Mouse (Mus musculus): ENCODE data around the gene Ddb1. TPM values are rescaled to one million over a fixed set of nuclear protein-coding genes. Genes with fewer than 3 reads are reported as not detected.
A peak's percentile ranks its signal among the peaks of the same experiment; 100 is the strongest.

The Ddb1 gene
- total and polyA plus RNA-seq, 2 experiments from 2014 or later: 137 to 298 TPM

GRCm38 (mm10) chr19:10591659-10592377 is 13.3 kb upstream of the Ddb1 start:
- Histone ChIP-seq H3K9ac (replicated peaks; ENCODE audit: low read depth, low read length) (no peak overlapping the region), H3K27ac (ENCODE audit: low read depth) (no peak overlapping the region), H3K9me3 (replicated peaks; ENCODE audit: control insufficient read depth, low read length) (no peaks in the 10 kb centered on the region), H3K27me3 (ENCODE audit: control insufficient read depth, insufficient read depth, low read length) (no peaks in the 10 kb centered on the region), H3K4me1 (ENCODE audit: control insufficient read depth, insufficient read depth) (no peaks in the 10 kb centered on the region), H3K4me3 (ENCODE audit: low read depth, low read length) (no peak overlapping the region), H3K4me2 (ENCODE audit: low read depth, low read length) (no peak overlapping the region), H3K36me3 (replicated peaks; ENCODE audit: control insufficient read depth, insufficient read depth, low read length) (peaks cover 40% of the 10 kb centered on the region)
- TF ChIP-seq CTCF (IDR thresholded peaks at IDR 0.05; ENCODE audit: low read depth): no peak
- TF ChIP-seq EP300 (IDR thresholded peaks at IDR 0.05; ENCODE audit: low read depth): no peak
- no peak for DNase-seq (ENCODE audit: low spot score)
- WGBS: 90% methylated on average over 6 of the region's 6 CpGs
- ATAC-seq (ENCODE audit: insufficient read depth, low read depth): no peak

DNA sequence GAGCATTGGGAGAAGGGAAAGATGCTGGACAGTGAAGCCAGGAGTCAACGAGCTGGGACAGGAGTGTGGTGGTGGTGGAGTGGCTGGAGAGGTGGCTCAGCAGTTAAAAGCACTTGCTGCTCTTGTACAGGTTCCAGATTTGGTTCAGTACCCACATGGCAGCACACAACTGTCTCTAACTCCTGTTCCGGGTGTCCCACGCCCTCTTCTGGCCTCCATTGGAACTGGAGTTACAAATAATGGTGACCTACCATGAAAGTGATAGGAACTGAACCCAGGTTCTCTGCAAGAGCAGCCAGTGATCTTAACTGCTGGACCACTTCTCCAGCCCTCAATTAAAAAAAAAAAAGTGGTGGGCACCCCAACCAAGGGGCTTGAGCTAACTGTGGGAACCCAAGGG is 6.9 kb upstream of the Ddb1 start:
- Histone ChIP-seq H3K9ac (replicated peaks; ENCODE audit: low read depth, low read length) (no peak overlapping the region), H3K4me1 (ENCODE audit: control insufficient read depth, insufficient read depth) (no peaks in the 10 kb centered on the region), H3K4me2 (ENCODE audit: low read depth, low read length) (no peak overlapping the region), H3K27ac (ENCODE audit: low read depth) (no peak overlapping the region), H3K36me3 (replicated peaks; ENCODE audit: control insufficient read depth, insufficient read depth, low read length) (peaks cover 25% of the 10 kb centered on the region; the same call in 1 of the 2 replicates), H3K9me3 (replicated peaks; ENCODE audit: control insufficient read depth, low read length) (no peaks in the 10 kb centered on the region), H3K4me3 (ENCODE audit: low read depth, low read length) (no peak overlapping the region), H3K27me3 (ENCODE audit: control insufficient read depth, insufficient read depth, low read length) (no peaks in the 10 kb centered on the region)
- TF ChIP-seq EP300 (IDR thresholded peaks at IDR 0.05; ENCODE audit: low read depth): no peak
- no peak for TF ChIP-seq CTCF (IDR thresholded peaks at IDR 0.05; ENCODE audit: low read depth)
- DNase-seq (ENCODE audit: low spot score) (no peak), ATAC-seq (ENCODE audit: insufficient read depth, low read depth) (no peak)
- WGBS: 29% methylated on average over 3 of the region's 3 CpGs

DNA sequence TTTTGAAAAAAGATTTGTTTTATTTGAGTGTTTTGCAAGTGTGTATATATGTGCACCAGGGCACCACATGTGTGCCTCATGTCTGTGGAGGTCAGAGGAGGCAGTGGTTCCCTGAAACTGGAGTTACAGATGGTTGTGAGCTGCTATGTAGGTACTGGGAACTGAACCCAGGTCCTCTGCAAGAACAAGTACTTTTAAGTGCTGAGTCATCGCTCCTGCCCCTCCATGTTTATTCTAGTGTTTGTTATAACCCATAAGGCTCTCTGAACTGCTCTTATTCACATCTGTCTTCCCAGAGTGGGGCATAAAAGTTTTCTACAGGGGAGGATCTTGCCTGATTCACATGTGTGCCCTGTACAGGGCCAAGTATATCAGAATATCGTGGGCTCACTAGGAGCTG is 5.5 kb upstream of the Ddb1 start:
- Histone ChIP-seq H3K36me3 (replicated peaks; ENCODE audit: control insufficient read depth, insufficient read depth, low read length) (peaks cover 25% of the 10 kb centered on the region; the same call in 1 of the 2 replicates), H3K9me3 (replicated peaks; ENCODE audit: control insufficient read depth, low read length) (no peaks in the 10 kb centered on the region), H3K4me2 (ENCODE audit: low read depth, low read length) (no peak overlapping the region), H3K4me1 (ENCODE audit: control insufficient read depth, insufficient read depth) (peaks cover 2% of the 10 kb centered on the region), H3K9ac (replicated peaks; ENCODE audit: low read depth, low read length) (no peak overlapping the region), H3K4me3 (ENCODE audit: low read depth, low read length) (no peak overlapping the region), H3K27me3 (ENCODE audit: control insufficient read depth, insufficient read depth, low read length) (no peaks in the 10 kb centered on the region), H3K27ac (ENCODE audit: low read depth) (no peak overlapping the region)
- ATAC-seq (ENCODE audit: insufficient read depth, low read depth) (no peak), DNase-seq (ENCODE audit: low spot score) (no peak)
- TF ChIP-seq CTCF (IDR thresholded peaks at IDR 0.05; ENCODE audit: low read depth): no peak
- no peak for TF ChIP-seq EP300 (IDR thresholded peaks at IDR 0.05; ENCODE audit: low read depth)
- 76% methylated on average over 2 of the region's 2 CpGs for WGBS

DNA sequence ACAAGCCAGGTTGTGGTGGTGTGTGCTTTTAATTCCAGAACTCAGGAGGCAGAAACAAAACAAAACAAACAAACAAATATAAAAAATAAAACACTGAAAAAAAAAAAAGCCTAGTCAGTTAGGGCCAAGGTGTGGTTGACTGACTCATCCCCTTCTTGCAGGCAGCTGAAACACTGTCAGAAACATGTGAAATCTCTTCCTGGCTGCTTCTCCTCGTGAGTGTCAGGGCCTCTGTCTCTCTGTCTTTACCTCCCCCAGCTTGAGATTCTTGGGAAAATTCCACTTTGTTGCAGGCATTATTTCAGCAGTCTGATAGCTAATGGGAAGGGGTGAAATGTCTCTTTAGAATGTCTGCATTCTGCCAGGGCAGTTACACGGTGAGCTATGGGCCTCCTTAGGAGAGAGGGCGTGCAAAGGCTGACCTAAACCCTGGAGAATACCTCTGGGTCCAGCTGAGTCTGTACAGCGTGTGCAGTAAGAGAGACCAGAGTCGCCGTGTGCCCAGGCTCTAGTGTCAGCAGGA is 2.8 kb upstream of the Ddb1 start:
- DNase-seq (ENCODE audit: low spot score) (peak; percentile 16), ATAC-seq (ENCODE audit: insufficient read depth, low read depth) (no peak)
- peak overlapping the region; percentile 30 for H3K9ac ChIP-seq (replicated peaks; ENCODE audit: low read depth, low read length)
- H3K4me1 ChIP-seq (ENCODE audit: control insufficient read depth, insufficient read depth): peaks cover 16% of the 10 kb centered on the region
- H3K9me3 ChIP-seq (replicated peaks; ENCODE audit: control insufficient read depth, low read length): no peaks in the 10 kb centered on the region
- peak overlapping the region; percentile 83 for H3K27ac ChIP-seq (ENCODE audit: low read depth)
- peaks cover 13% of the 10 kb centered on the region; the same call in 1 of the 2 replicates for H3K36me3 ChIP-seq (replicated peaks; ENCODE audit: control insufficient read depth, insufficient read depth, low read length)
- H3K27me3 ChIP-seq (ENCODE audit: control insufficient read depth, insufficient read depth, low read length): no peaks in the 10 kb centered on the region
- 11% methylated on average over 6 of the region's 6 CpGs for WGBS
- H3K4me2 ChIP-seq (ENCODE audit: low read depth, low read length): peak overlapping the region; percentile 54
- peak overlapping the region; percentile 26 for H3K4me3 ChIP-seq (ENCODE audit: low read depth, low read length)
- TF ChIP-seq CTCF (IDR thresholded peaks at IDR 0.05; ENCODE audit: low read depth): no peak
- TF ChIP-seq EP300 (IDR thresholded peaks at IDR 0.05; ENCODE audit: low read depth): no peak

- no peaks in the 10 kb centered on the region for H3K9me3 ChIP-seq (replicated peaks; ENCODE audit: control insufficient read depth, low read length)
- peaks cover 17% of the 10 kb centered on the region for H3K36me3 ChIP-seq (replicated peaks; ENCODE audit: control insufficient read depth, insufficient read depth, low read length)
- H3K27me3 ChIP-seq (ENCODE audit: control insufficient read depth, insufficient read depth, low read length): no peaks in the 10 kb centered on the region
- peaks cover 16% of the 10 kb centered on the region for H3K4me1 ChIP-seq (ENCODE audit: control insufficient read depth, insufficient read depth)
- peak; percentile 91 for DNase-seq (ENCODE audit: low spot score)
- H3K4me3 ChIP-seq (ENCODE audit: low read depth, low read length): peak overlapping the region; percentile 26
- peak overlapping the region; percentile 30 for H3K9ac ChIP-seq (replicated peaks; ENCODE audit: low read depth, low read length)
- TF ChIP-seq CTCF (IDR thresholded peaks at IDR 0.05; ENCODE audit: low read depth) (peak; percentile 86), EP300 (IDR thresholded peaks at IDR 0.05; ENCODE audit: low read depth) (no peak)
- H3K27ac ChIP-seq (ENCODE audit: low read depth): peak overlapping the region; percentile 83
- H3K4me2 ChIP-seq (ENCODE audit: low read depth, low read length): peak overlapping the region; percentile 54
- ATAC-seq (ENCODE audit: insufficient read depth, low read depth): peak; percentile 40; the same call in 1 of the 2 replicates
- WGBS: 6% methylated on average over 9 of the region's 9 CpGs
Observed at GRCm38 (mm10) chr19:10602787-10603186, 2.3 kb upstream of the Ddb1 start.
